Mouse (Mus musculus) kidney, embryonic 15.5 days (tissue): Measurements from ENCODE around the gene Pkp1. TPM values are rescaled to one million over a fixed set of nuclear protein-coding genes. Genes with fewer than 3 reads are reported as not detected.

Experiments used
- ATAC-seq: fragments of 200-750 bp; cut with Nextera tagmentation; replicated peaks from 2 replicates; pipeline ENCODE4 v1.8.0; 2017; ENCODE audit warnings: moderate TSS enrichment; ENCODE audit not compliant: low FRiP score
- H3K27ac ChIP-seq: fragments of 300-500 bp; sonication (generic); 2 replicates; pipeline ENCODE4 v1.5.1; 2015; ENCODE audit warnings: mild to moderate bottlenecking, inconsistent platforms
- H3K27me3 ChIP-seq: fragments of 300-500 bp; sonication (generic); 2 replicates; pipeline ENCODE4 v1.6.1; 2015; ENCODE audit warnings: inconsistent platforms
- H3K36me3 ChIP-seq: fragments of 300-500 bp; sonication (generic); 2 replicates; pipeline ENCODE4 v1.6.1; 2015; ENCODE audit warnings: inconsistent platforms
- H3K4me1 ChIP-seq: fragments of 300-500 bp; sonication (generic); 2 replicates; pipeline ENCODE4 v1.6.1; 2015; ENCODE audit warnings: inconsistent platforms
- H3K4me2 ChIP-seq: fragments of 300-500 bp; sonication (generic); 2 replicates; pipeline ENCODE4 v1.6.1; 2015; ENCODE audit warnings: moderate library complexity, mild to moderate bottlenecking, inconsistent platforms
- H3K4me3 ChIP-seq: fragments of 300-500 bp; sonication (generic); replicated peaks from 2 replicates; pipeline ENCODE4 v1.5.1; 2015; ENCODE audit warnings: mild to moderate bottlenecking, inconsistent platforms
- H3K9ac ChIP-seq: fragments of 300-500 bp; sonication (generic); 2 replicates; pipeline ENCODE4 v1.6.1; 2015; ENCODE audit warnings: mild to moderate bottlenecking, inconsistent platforms
- H3K9me3 ChIP-seq: fragments of 300-500 bp; sonication (generic); replicated peaks from 2 replicates; pipeline ENCODE4 v1.6.1; 2016; ENCODE audit warnings: inconsistent platforms
- WGBS: fragments of 180-500 bp; shearing (Covaris S2); methylation state at CpG from one replicate; pipeline ENCODE4 v1.1.7; 2015; ENCODE audit warnings: mixed read lengths; 5-methylcytosine and 5-hydroxymethylcytosine counted together
- polyA plus RNA-seq: library from polyadenylated mRNA; unstranded; fragments of >200 nt; fragmentation: Nextera tagmentation; extraction: Ambion mirVana; gene quantifications from 2 replicates; pipeline ENCODE4 v1.2.1, GENCODE M21; 2015

Pkp1 gene
- polyA plus RNA-seq, 1 experiment from 2014 or later: 0.35 TPM

GRCm38 (mm10) chr1:135865518-135866194 is 53.4 kb downstream of the Pkp1 start:
- Histone ChIP-seq H3K27ac (no peak overlapping the region), H3K27me3 (peaks cover 8% of the 10 kb centered on the region), H3K4me2 (no peak overlapping the region), H3K9me3 (no peaks in the 10 kb centered on the region), H3K36me3 (no peaks in the 10 kb centered on the region), H3K4me1 (0 out of 2 replicates have a peak, but pooled peaks cover 6% of the 10 kb centered on the region), H3K9ac (no peak overlapping the region), H3K4me3 (no peak overlapping the region)
- no peak; the same call in 1 of the 2 replicates for ATAC-seq
- WGBS: 47% methylated on average over 19 of the region's 19 CpGs

DNA sequence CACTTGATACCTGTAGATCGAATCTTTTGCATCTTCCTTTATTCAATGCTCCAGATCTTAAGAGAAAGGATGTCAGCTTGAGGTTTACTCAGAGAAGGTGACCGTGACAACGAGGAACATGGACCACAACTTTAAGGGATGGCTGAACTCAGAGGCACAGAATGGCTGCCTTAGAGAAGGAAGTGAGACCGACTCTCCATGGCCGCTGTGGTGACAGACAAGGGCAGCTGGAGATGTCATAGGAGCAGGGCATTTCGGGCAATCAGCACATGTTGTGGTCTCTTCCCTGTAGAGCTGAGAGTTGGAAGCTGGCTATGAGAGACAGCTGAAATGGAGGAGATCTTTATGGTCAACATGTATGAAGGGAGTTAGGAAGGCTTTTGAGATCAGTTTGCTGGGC is 54.2 kb downstream of the Pkp1 start:
- Histone ChIP-seq H3K9me3 (no peaks in the 10 kb centered on the region), H3K27me3 (peaks cover 7% of the 10 kb centered on the region), H3K4me1 (0 out of 2 replicates have a peak, but pooled peaks cover 6% of the 10 kb centered on the region), H3K9ac (no peak overlapping the region), H3K36me3 (no peaks in the 10 kb centered on the region), H3K4me3 (no peak overlapping the region), H3K4me2 (no peak overlapping the region), H3K27ac (no peak overlapping the region)
- 85% methylated on average over 6 of the region's 6 CpGs for WGBS
- ATAC-seq: no peak

- Histone ChIP-seq H3K4me3 (no peak overlapping the region), H3K4me2 (no peak overlapping the region), H3K9ac (no peak overlapping the region), H3K27ac (no peak overlapping the region), H3K36me3 (no peaks in the 10 kb centered on the region), H3K4me1 (0 out of 2 replicates have a peak, but pooled peaks cover 6% of the 10 kb centered on the region), H3K9me3 (no peaks in the 10 kb centered on the region), H3K27me3 (peaks cover 7% of the 10 kb centered on the region)
- WGBS: 84% methylated on average over 9 of the region's 9 CpGs
- no peak for ATAC-seq
Measured at GRCm38 (mm10) chr1:135863786-135864335, 55.1 kb downstream of the Pkp1 start.

DNA sequence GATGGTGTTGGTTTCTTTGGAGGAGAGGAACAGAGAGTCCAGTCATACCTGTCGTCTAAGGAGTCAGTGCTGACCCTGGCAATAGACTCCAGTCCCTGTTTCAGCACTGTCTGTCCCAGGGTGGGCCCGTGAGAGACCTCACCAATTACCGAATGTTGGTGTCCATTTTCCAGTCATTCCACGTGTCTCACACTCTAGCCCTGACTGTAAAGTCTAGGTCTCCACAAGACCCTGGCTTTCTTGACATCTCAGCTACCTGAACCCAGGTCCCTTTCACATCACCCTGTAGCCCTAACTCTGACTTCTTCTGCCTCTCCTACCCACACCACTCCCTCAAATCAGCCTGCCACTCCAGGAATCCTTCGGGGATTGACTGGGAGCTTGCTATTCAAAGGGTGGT is 56.4 kb downstream of the Pkp1 start:
- no peak overlapping the region for H3K27ac ChIP-seq
- H3K27me3 ChIP-seq: peaks cover 7% of the 10 kb centered on the region
- no peak overlapping the region for H3K9ac ChIP-seq
- H3K4me2 ChIP-seq: no peak overlapping the region
- no peak for ATAC-seq
- no peak overlapping the region for H3K4me3 ChIP-seq
- no peaks in the 10 kb centered on the region for H3K9me3 ChIP-seq
- 0 out of 2 replicates have a peak, but pooled peaks cover 6% of the 10 kb centered on the region for H3K4me1 ChIP-seq
- 79% methylated on average over 5 of the region's 5 CpGs for WGBS
- H3K36me3 ChIP-seq: no peaks in the 10 kb centered on the region

- ATAC-seq: no peak
Measured at GRCm38 (mm10) chr1:135861980-135862552, 56.9 kb downstream of the Pkp1 start.

DNA sequence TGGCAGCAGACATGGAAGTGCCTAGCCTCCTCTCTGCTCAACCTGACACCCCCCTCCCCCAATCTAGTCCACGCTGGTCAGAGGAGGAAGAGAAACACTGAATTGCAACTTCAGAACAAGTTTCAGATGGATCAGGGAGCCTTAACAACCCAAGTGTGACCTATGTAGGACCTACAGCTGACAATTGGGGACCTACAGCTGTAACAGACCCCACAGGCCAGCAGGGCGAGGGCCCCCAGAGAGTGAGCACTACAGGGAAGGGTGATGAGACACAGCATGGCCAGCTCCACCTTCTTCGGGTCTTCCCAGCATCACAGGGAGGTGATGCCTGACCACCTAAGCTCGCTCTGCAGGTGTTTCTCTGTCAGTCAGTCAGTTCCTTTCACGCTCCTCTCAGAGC is 57.9 kb downstream of the Pkp1 start:
- 79% methylated on average over 5 of the region's 5 CpGs for WGBS
- H3K27me3 ChIP-seq: peaks cover 5% of the 10 kb centered on the region
- 0 out of 2 replicates have a peak, but pooled peaks cover 6% of the 10 kb centered on the region for H3K4me1 ChIP-seq
- H3K9ac ChIP-seq: no peak overlapping the region
- no peak overlapping the region for H3K27ac ChIP-seq
- no peaks in the 10 kb centered on the region for H3K36me3 ChIP-seq
- no peak overlapping the region for H3K4me3 ChIP-seq
- no peaks in the 10 kb centered on the region for H3K9me3 ChIP-seq
- no peak for ATAC-seq
- H3K4me2 ChIP-seq: no peak overlapping the region

More at GRCm38 (mm10) chr1:135861980-135862552, 56.9 kb downstream of the Pkp1 start:
- Histone ChIP-seq H3K4me2 (no peak overlapping the region), H3K9ac (no peak overlapping the region), H3K4me1 (0 out of 2 replicates have a peak, but pooled peaks cover 6% of the 10 kb centered on the region), H3K36me3 (no peaks in the 10 kb centered on the region), H3K9me3 (no peaks in the 10 kb centered on the region), H3K27ac (no peak overlapping the region), H3K27me3 (peaks cover 7% of the 10 kb centered on the region), H3K4me3 (no peak overlapping the region)
- WGBS: 55% methylated on average over 9 of the region's 9 CpGs

DNA sequence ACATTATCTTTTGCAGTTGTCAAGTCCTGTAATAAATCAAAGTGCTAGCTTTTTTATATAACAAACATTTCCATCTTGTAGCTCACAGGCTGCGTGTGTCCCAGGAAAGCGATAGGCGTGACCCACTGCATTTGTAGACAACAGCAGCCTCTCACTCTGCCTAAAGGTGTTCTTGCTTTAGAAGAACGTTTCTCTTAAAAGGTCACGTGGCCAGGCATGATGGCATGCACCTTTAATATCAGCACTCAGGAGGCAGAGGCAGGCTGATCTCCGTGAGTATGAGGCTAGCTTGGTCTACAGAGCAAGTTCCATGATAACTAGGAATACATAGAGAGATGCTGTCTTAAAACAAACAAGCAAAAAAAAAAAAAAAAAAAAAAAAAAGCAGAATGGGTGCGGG is 60.5 kb downstream of the Pkp1 start:
- no peak overlapping the region for H3K4me3 ChIP-seq
- H3K9me3 ChIP-seq: no peaks in the 10 kb centered on the region
- no peak for ATAC-seq
- H3K4me1 ChIP-seq: 0 out of 2 replicates have a peak, but pooled peaks cover 6% of the 10 kb centered on the region
- WGBS: 92% methylated on average over 7 of the region's 7 CpGs
- H3K9ac ChIP-seq: no peak overlapping the region
- no peaks in the 10 kb centered on the region for H3K27me3 ChIP-seq
- no peaks in the 10 kb centered on the region for H3K36me3 ChIP-seq
- no peak overlapping the region for H3K27ac ChIP-seq
- no peak overlapping the region for H3K4me2 ChIP-seq

- H3K4me2 ChIP-seq: no peak overlapping the region
- no peak overlapping the region for H3K27ac ChIP-seq
- no peaks in the 10 kb centered on the region for H3K9me3 ChIP-seq
- H3K4me1 ChIP-seq: peaks cover 9% of the 10 kb centered on the region; the same call in 1 of the 2 replicates
- no peak overlapping the region for H3K4me3 ChIP-seq
- H3K9ac ChIP-seq: no peak overlapping the region
- H3K36me3 ChIP-seq: no peaks in the 10 kb centered on the region
- no peak for ATAC-seq
- no peaks in the 10 kb centered on the region for H3K27me3 ChIP-seq
- 51% methylated on average over 11 of the region's 11 CpGs for WGBS
Measured at GRCm38 (mm10) chr1:135857137-135857775, 61.8 kb downstream of the Pkp1 start.

GRCm38 (mm10) chr1:135856070-135856469 is 62.9 kb downstream of the Pkp1 start:
- H3K4me1 ChIP-seq: peaks cover 10% of the 10 kb centered on the region; the same call in 1 of the 2 replicates
- no peak for ATAC-seq
- 56% methylated on average over 4 of the region's 4 CpGs for WGBS
- no peaks in the 10 kb centered on the region for H3K27me3 ChIP-seq
- no peak overlapping the region for H3K27ac ChIP-seq
- no peak overlapping the region for H3K9ac ChIP-seq
- H3K9me3 ChIP-seq: no peaks in the 10 kb centered on the region
- no peak overlapping the region for H3K4me2 ChIP-seq
- no peaks in the 10 kb centered on the region for H3K36me3 ChIP-seq
- H3K4me3 ChIP-seq: no peak overlapping the region

GRCm38 (mm10) chr1:135855344-135855687 is 63.7 kb downstream of the Pkp1 start:
- ATAC-seq: no peak
- no peak overlapping the region for H3K4me2 ChIP-seq
- H3K4me1 ChIP-seq: peaks cover 10% of the 10 kb centered on the region; the same call in 1 of the 2 replicates
- 93% methylated on average over 1 of the region's 1 CpGs for WGBS
- no peaks in the 10 kb centered on the region for H3K27me3 ChIP-seq
- no peak overlapping the region for H3K27ac ChIP-seq
- H3K36me3 ChIP-seq: no peaks in the 10 kb centered on the region
- no peaks in the 10 kb centered on the region for H3K9me3 ChIP-seq
- no peak overlapping the region for H3K4me3 ChIP-seq
- no peak overlapping the region for H3K9ac ChIP-seq

DNA sequence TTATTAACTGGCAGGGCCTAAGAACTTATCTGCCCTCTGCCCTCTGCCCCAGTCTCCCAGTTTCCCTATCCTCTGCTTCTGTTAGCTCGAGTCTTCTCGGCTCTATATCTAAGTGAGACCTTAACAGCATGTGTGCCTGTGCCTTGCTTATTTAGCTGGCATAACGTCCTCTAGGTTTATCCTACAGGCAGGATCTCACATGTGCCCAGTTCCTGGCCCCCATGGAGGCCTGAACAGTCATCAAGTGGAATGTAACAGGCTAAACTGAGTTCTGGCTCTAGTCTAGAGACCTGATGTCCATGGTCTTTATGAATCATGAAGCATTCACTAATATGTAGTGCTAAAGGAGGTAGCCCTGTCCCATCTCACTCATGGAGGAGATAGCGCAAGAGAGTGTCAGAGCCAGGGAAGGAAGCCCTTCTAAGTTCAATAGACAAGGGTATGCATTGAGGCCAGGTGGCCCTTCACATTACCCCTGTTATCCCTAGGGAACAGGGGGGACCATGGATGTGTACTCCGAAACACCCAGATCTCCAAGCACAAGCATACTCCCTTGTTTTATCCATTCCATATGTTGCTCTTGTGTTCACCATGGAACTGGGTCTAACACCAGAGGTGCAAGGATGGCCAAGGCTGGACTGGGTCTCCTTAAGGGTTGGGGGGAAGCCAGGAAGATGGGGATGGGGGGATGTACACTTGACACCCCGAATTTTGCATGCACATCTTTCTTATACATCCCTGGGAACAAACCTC is 64.2 kb downstream of the Pkp1 start:
- peaks cover 10% of the 10 kb centered on the region; the same call in 1 of the 2 replicates for H3K4me1 ChIP-seq
- H3K9me3 ChIP-seq: no peaks in the 10 kb centered on the region
- H3K27ac ChIP-seq: no peak overlapping the region
- no peak overlapping the region for H3K4me2 ChIP-seq
- no peaks in the 10 kb centered on the region for H3K27me3 ChIP-seq
- H3K9ac ChIP-seq: no peak overlapping the region
- no peak for ATAC-seq
- no peaks in the 10 kb centered on the region for H3K36me3 ChIP-seq
- WGBS: 85% methylated on average over 6 of the region's 6 CpGs
- no peak overlapping the region for H3K4me3 ChIP-seq
